Mouse (Mus musculus) stomach, postnatal 0 days (tissue): ENCODE measurements around the gene Lcn6. TPM values are rescaled to one million over a fixed set of nuclear protein-coding genes. Genes with fewer than 3 reads are reported as not detected.

ENCODE experiments used
- ATAC-seq: fragments of 200-750 bp; cut with Nextera tagmentation; 2 replicates; pipeline ENCODE4 v1.8.0; 2017; ENCODE audit not compliant: low FRiP score, low TSS enrichment
- DNase-seq: peaks from one replicate; pipeline ENCODE4 v3.0.0-alpha.2; 2016; ENCODE audit warnings: low spot score
- H3K27ac ChIP-seq: fragments of 300-500 bp; sonication (generic); replicated peaks from 2 replicates; pipeline ENCODE4 v1.5.1; 2014; ENCODE audit warnings: mild to moderate bottlenecking, control low read depth
- H3K27me3 ChIP-seq: fragments of 300-500 bp; sonication (generic); 2 replicates; pipeline ENCODE4 v1.6.1; 2014; ENCODE audit warnings: low read length; ENCODE audit not compliant: control insufficient read depth, insufficient read depth
- H3K36me3 ChIP-seq: fragments of 300-500 bp; sonication (generic); 2 replicates; pipeline ENCODE4 v1.6.1; 2014; ENCODE audit warnings: low read length, mixed read lengths; ENCODE audit not compliant: control insufficient read depth, insufficient read depth
- H3K4me1 ChIP-seq: fragments of 300-500 bp; sonication (generic); replicated peaks from 2 replicates; pipeline ENCODE4 v1.6.1; 2014; ENCODE audit warnings: antibody characterized with exemption; ENCODE audit not compliant: control insufficient read depth, insufficient read depth
- H3K4me2 ChIP-seq: fragments of 300-500 bp; sonication (generic); replicated peaks from 2 replicates; pipeline ENCODE4 v1.6.1; 2014; ENCODE audit warnings: low read depth, mild to moderate bottlenecking, control low read depth, moderate library complexity
- H3K4me3 ChIP-seq: fragments of 300-500 bp; sonication (generic); 2 replicates; pipeline ENCODE4 v1.5.1; 2014; ENCODE audit warnings: low read depth, low read length, control low read depth
- H3K9ac ChIP-seq: fragments of 300-500 bp; sonication (generic); 2 replicates; pipeline ENCODE4 v1.6.1; 2014; ENCODE audit warnings: mild to moderate bottlenecking, low read length, control low read depth, mixed read lengths
- H3K9me3 ChIP-seq: fragments of 300-500 bp; sonication (generic); 2 replicates; pipeline ENCODE4 v1.6.1; 2016; ENCODE audit warnings: low read length; ENCODE audit not compliant: control insufficient read depth
- CTCF ChIP-seq: IDR thresholded peaks from 2 replicates; pipeline ENCODE4 v1.5.1; 2016; ENCODE audit warnings: antibody characterized with exemption, low read depth, mild to moderate bottlenecking, moderate library complexity
- EP300 ChIP-seq: optimal IDR thresholded peaks from 2 replicates; pipeline ENCODE3; 2016; ENCODE audit warnings: antibody characterized with exemption
- WGBS: fragments of 180-500 bp; shearing (Covaris S2); extraction: QIAGEN DNeasy Blood & Tissue Kit; methylation state at CpG from one replicate; pipeline ENCODE4 v1.1.7; 2014; 5-methylcytosine and 5-hydroxymethylcytosine counted together
- polyA plus RNA-seq: library from polyadenylated mRNA; unstranded; fragments of >200 nt; fragmentation: Nextera tagmentation; extraction: Ambion mirVana; gene quantifications from 2 replicates; pipeline ENCODE4 v1.2.1, GENCODE M21; 2015

Lcn6 gene
- not detected in 2 replicates for polyA plus RNA-seq

- no peak for DNase-seq
- no peaks in the 10 kb centered on the region for H3K27me3 ChIP-seq
- H3K9me3 ChIP-seq = no peaks in the 10 kb centered on the region
- TF ChIP-seq CTCF (no peak), EP300 (no peak)
- ATAC-seq = no peak
- no peak within 1 kb of the TSS for H3K27ac ChIP-seq
- no peak within 1 kb of the TSS for H3K9ac ChIP-seq
- no peak within 1 kb of the TSS for H3K4me2 ChIP-seq
- no peaks in the 10 kb centered on the region for H3K4me1 ChIP-seq
- H3K36me3 ChIP-seq = no peaks in the 10 kb centered on the region
- 84% methylated on average over 3 of the region's 3 CpGs for WGBS
- no peak within 1 kb of the TSS for H3K4me3 ChIP-seq
These were observed at the start of gene Lcn6 for GRCm38 (mm10) chr2:25676486-25676885. Lcn6 (plus strand) TSS chr2:25676786.

- TF ChIP-seq CTCF = no peak
- TF ChIP-seq EP300 = no peak
- Histone ChIP-seq H3K9ac (no peak within 1 kb of the TSS), H3K4me1 (no peaks in the 10 kb centered on the region), H3K36me3 (no peaks in the 10 kb centered on the region), H3K4me3 (no peak within 1 kb of the TSS), H3K27me3 (no peaks in the 10 kb centered on the region), H3K9me3 (no peaks in the 10 kb centered on the region), H3K4me2 (no peak within 1 kb of the TSS), H3K27ac (no peak within 1 kb of the TSS)
- DNase-seq = no peak
- no peak for ATAC-seq
- WGBS = 72% methylated on average over 6 of the region's 6 CpGs
These were observed 48.8 kb upstream of the Lcn6 start, which contains the start of gene Fcna for GRCm38 (mm10) chr2:25627811-25628210. Fcna (minus strand) TSS chr2:25628030.

- no peaks in the 10 kb centered on the region for H3K9me3 ChIP-seq
- H3K9ac ChIP-seq = no peak overlapping the region
- no peaks in the 10 kb centered on the region for H3K4me1 ChIP-seq
- ATAC-seq = no peak
- no peaks in the 10 kb centered on the region for H3K27me3 ChIP-seq
- no peak for TF ChIP-seq EP300
- no peak for TF ChIP-seq CTCF
- DNase-seq = no peak
- H3K4me3 ChIP-seq = no peak overlapping the region
- WGBS = 57% methylated on average over 4 of the region's 4 CpGs
- no peak overlapping the region for H3K4me2 ChIP-seq
- no peak overlapping the region for H3K27ac ChIP-seq
- no peaks in the 10 kb centered on the region for H3K36me3 ChIP-seq
These were observed 47.8 kb upstream of the Lcn6 start for GRCm38 (mm10) chr2:25628738-25629137.

- Histone ChIP-seq H3K4me1 (no peaks in the 10 kb centered on the region), H3K27ac (no peak overlapping the region), H3K4me2 (no peak overlapping the region), H3K36me3 (no peaks in the 10 kb centered on the region), H3K27me3 (no peaks in the 10 kb centered on the region), H3K9ac (no peak overlapping the region), H3K9me3 (no peaks in the 10 kb centered on the region), H3K4me3 (no peak overlapping the region)
- 82% methylated on average over 3 of the region's 3 CpGs for WGBS
- DNase-seq (no peak), ATAC-seq (no peak)
- TF ChIP-seq CTCF = no peak
- TF ChIP-seq EP300 = no peak
These were observed 43.0 kb upstream of the Lcn6 start for GRCm38 (mm10) chr2:25633616-25634015.

- no peaks in the 10 kb centered on the region for H3K36me3 ChIP-seq
- ATAC-seq (no peak), DNase-seq (no peak)
- no peak overlapping the region for H3K9ac ChIP-seq
- no peaks in the 10 kb centered on the region for H3K4me1 ChIP-seq
- H3K27me3 ChIP-seq = no peaks in the 10 kb centered on the region
- H3K4me3 ChIP-seq = no peak overlapping the region
- TF ChIP-seq CTCF (peak; percentile 54), EP300 (no peak)
- no peaks in the 10 kb centered on the region for H3K9me3 ChIP-seq
- H3K27ac ChIP-seq = no peak overlapping the region
- 61% methylated on average over 1 of the region's 1 CpGs for WGBS
- no peak overlapping the region for H3K4me2 ChIP-seq
These were observed 42.5 kb upstream of the Lcn6 start for GRCm38 (mm10) chr2:25634046-25634445.

- Histone ChIP-seq H3K27me3 (no peaks in the 10 kb centered on the region), H3K4me1 (no peaks in the 10 kb centered on the region), H3K9me3 (no peaks in the 10 kb centered on the region), H3K4me2 (no peak overlapping the region), H3K27ac (no peak overlapping the region), H3K4me3 (no peak overlapping the region), H3K36me3 (no peaks in the 10 kb centered on the region), H3K9ac (no peak overlapping the region)
- TF ChIP-seq EP300 = no peak
- TF ChIP-seq CTCF = peak; percentile 77
- no peak for ATAC-seq
- WGBS = 20% methylated on average over 6 of the region's 6 CpGs
- peak; percentile 51 for DNase-seq
These were observed 36.7 kb upstream of the Lcn6 start for GRCm38 (mm10) chr2:25639890-25640289.
